Mouse (Mus musculus): Measurements from ENCODE around the gene Akap8.

The Akap8 gene

DNA sequence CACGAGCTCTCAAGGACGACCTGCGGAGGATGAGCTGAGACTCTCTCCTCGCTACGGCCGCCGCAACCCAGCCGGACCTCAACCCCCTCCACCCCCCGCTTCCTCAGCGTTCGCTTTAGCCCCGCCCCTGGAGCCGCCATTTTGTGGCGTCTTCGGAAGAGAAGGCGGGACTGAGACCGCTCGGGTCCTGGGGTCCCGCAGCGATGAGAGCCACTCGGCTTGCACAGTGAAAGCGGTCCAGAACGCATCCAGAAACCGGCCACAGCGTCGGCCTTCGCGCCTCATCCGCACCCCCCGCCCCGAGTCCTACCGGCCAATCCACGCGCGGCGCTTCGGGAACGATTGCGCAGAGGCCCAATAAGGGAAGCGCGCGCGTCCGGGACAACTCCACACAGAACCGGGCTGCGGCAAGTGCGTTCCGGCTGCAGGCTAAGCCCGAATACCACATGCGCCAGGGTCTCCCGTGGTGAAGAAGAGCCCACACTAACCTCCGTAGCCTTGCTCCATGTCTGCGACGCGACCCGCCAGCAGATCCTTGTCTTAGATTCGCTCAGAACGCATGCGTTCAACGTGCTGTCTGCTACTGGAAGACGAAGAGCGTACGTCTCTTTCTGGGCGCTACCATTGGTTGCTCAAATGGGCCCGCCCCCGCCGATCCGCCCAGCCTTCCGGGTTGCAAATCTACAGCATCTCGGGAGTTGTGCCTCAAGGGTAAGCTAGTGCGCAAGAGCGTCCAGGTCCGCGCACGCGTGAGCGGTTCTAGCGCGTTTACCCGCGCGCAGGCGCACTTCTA lies at the start of gene Akap8:
Gene Akap8, minus strand, starts transcription at position 642 of the 793 bp plus-strand sequence.
- peak; percentile 98 for DNase-seq (ENCODE audit: low read depth)

GRCm38 (mm10) chr17:32368991-32369578 lies 48.0 kb upstream of the Akap8 start:
- peak; percentile 82 for DNase-seq (ENCODE audit: low read depth)

GRCm38 (mm10) chr17:32367706-32368105 lies 46.7 kb upstream of the Akap8 start:
- DNase-seq (ENCODE audit: low read depth) = no peak

- DNase-seq (ENCODE audit: low read depth) = no peak
Observed at GRCm38 (mm10) chr17:32365296-32365695, 44.3 kb upstream of the Akap8 start.

- no peak for DNase-seq (ENCODE audit: low read depth)
Observed at GRCm38 (mm10) chr17:32364850-32365249, 43.8 kb upstream of the Akap8 start.

DNA sequence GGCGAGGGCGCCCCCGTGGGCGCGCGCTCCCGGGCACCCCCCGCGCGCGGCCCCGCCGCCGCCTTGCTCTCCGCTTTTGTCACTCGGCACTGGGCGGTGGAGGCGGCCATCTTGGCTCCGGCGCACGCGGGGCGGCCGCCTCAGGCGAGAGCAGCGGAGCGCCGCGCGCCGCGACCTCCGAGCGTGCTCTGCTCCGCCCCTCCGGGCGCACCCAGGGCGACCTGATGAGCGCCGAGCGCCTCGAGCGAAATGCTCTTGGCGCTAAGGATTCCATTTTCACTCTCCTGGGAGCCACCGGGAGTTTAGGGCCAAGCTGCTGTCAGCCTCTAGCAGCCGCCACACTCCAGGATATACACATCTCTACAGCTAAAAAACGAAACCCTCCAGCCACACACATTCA lies 43.3 kb upstream of the Akap8 start:
- DNase-seq (ENCODE audit: low read depth) = peak; percentile 90

- DNase-seq (ENCODE audit: low read depth) = peak; percentile 39
Observed at GRCm38 (mm10) chr17:32363821-32364301, 42.8 kb upstream of the Akap8 start.

GRCm38 (mm10) chr17:32362686-32363085 lies 41.6 kb upstream of the Akap8 start:
- DNase-seq (ENCODE audit: low read depth) = no peak

GRCm38 (mm10) chr17:32359928-32360327 lies 38.9 kb upstream of the Akap8 start:
- DNase-seq (ENCODE audit: low read depth) = no peak

DNA sequence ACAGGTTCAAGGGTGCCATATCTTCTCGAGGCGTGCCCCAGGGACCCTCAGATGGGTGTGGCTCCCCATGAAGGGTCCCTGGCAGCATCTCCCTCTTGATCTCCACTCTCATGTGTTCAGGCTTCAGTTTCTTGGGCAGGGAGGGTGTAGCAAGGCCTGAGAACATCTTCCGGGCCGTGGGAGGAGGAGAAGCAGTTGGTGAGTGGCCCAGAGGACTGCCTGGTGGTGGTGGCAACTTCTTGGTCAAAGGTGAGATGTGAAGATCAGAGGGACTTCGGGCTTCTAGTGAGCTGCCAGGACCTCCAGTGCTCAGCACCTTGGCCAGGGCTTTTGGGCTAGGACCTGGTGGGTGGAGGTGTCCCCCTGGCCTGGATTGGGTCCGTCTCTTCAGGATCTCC lies 37.9 kb upstream of the Akap8 start:
- no peak for DNase-seq (ENCODE audit: low read depth)

GRCm38 (mm10) chr17:32358192-32358942 lies 37.3 kb upstream of the Akap8 start:
- DNase-seq (ENCODE audit: low read depth) = no peak

DNA sequence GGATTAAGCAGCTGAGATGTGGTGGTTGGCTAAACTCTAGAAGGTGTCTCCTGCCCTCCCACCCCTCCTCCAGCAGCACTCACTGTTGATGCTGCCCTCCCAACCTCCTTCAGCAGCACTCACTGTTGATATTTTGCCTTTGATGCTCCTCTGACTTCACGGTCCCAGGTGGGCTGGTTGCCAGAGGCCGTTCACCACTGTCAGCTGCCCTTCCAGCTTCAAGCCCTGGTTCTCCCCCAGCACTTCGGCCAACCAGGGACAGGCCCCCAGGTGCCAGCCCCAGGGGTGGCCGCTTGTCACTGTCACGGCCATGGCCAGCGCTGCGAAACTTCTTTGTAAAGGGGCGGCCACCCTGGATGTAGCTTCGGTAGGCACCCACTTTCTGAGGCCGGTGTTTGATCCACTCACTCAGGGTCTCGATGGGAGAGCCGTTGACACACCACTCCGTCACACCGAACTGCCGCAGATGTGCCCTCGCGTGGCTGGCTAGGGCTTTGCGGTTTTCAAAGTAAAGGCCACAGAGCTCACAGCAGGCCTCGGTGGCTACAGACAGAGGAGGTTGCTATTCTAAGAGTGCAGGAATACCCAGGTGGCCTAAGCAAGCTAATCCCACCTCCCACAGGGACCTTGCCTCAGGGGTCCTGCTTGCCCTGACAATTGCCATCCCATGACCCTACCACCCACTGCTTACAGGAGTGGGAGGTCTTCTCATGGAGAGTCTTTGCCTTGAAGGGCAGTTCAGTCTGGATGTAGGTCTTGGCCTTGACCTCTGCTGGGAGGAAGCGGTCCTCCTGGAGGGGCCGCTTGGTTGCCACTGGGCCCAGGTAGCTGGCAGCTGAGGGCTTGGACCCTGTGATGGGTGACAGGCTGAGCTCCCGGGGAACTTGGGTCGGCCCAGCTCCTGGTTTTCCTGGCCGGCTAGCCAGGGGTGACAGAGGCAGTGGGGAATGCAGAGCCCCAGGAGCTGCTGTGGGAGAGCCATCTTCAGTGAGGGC lies 36.0 kb upstream of the Akap8 start:
- DNase-seq (ENCODE audit: low read depth) = no peak

- DNase-seq (ENCODE audit: low read depth) = no peak
Observed at GRCm38 (mm10) chr17:32356281-32356680, 35.2 kb upstream of the Akap8 start.

- DNase-seq (ENCODE audit: low read depth) = no peak
Observed at GRCm38 (mm10) chr17:32355031-32355430, 34.0 kb upstream of the Akap8 start.

- DNase-seq (ENCODE audit: low read depth) = no peak
Observed at GRCm38 (mm10) chr17:32354211-32354610, 33.2 kb upstream of the Akap8 start.

GRCm38 (mm10) chr17:32353696-32354095 lies 32.7 kb upstream of the Akap8 start:
- DNase-seq (ENCODE audit: low read depth) = no peak

- no peak for DNase-seq (ENCODE audit: low read depth)
Observed at GRCm38 (mm10) chr17:32351726-32352125, 30.7 kb upstream of the Akap8 start.

DNA sequence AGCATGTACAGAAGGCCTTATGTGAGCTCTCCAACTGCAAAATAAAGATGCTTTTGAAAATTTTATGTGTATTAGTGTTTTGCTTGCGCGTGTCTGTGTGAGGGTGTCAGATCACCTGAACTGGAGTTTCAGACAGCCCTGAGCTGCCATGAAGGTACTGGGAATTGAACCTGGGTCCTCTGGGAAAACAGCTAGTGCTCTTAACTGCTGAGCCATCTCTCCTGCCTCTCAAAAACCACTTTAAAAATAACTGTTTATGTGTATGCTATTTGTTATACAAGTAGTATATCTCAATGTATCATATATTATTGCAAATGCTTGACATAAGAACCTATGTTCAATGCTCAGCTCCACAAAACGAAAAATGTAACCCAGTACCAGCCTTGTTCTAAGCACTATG lies 30.2 kb upstream of the Akap8 start:
- no peak for DNase-seq (ENCODE audit: low read depth)

- peak; percentile 99 for DNase-seq (ENCODE audit: low read depth)
Observed at GRCm38 (mm10) chr17:32350382-32350983, 29.4 kb upstream of the Akap8 start, which contains the start of gene Akap8l. Gene Akap8l (minus strand): TSS chr17:32350607.

- peak; percentile 61 for DNase-seq (ENCODE audit: low read depth)
Observed at GRCm38 (mm10) chr17:32349851-32350381, 28.9 kb upstream of the Akap8 start.
